Mouse (Mus musculus) cerebellum, adult 2 months (tissue): ENCODE measurements around the gene Krtap1-4. TPM values are rescaled to one million over a fixed set of nuclear protein-coding genes. Genes with fewer than 3 reads are reported as not detected.
"Not testable (repeated sequence)": the region's sequence is repeated elsewhere in the genome, so short reads cannot be mapped to it uniquely, and the experiment has no call there.

ENCODE experiments used
- DNase-seq, 2 experiments: peaks; one replicate each; pipeline ENCODE4 v3.0.0; 2021
- H3K27ac ChIP-seq: fragments of 200-500 bp; 2 replicates; pipeline ENCODE4 v1.5.1; 2012; ENCODE audit warnings: low read length, control low read depth, inconsistent platforms; ENCODE audit not compliant: insufficient read depth
- H3K27me3 ChIP-seq: fragments of 200-500 bp; 2 replicates; pipeline ENCODE4 v1.6.1; 2012; ENCODE audit warnings: inconsistent platforms, mild to moderate bottlenecking, low read length, moderate library complexity; ENCODE audit not compliant: control insufficient read depth, insufficient read depth
- H3K4me1 ChIP-seq: fragments of 200-500 bp; 2 replicates; pipeline ENCODE4 v1.6.1; 2011; ENCODE audit warnings: low read length; ENCODE audit not compliant: control insufficient read depth, insufficient read depth
- H3K4me3 ChIP-seq: fragments of 200-500 bp; replicated peaks from 2 replicates; pipeline ENCODE3; 2011; ENCODE audit warnings: mild to moderate bottlenecking, low read depth, low read length, control low read depth; ENCODE audit not compliant: insufficient read depth
- CTCF ChIP-seq: fragments of 200-500 bp; IDR thresholded peaks from 2 replicates; pipeline ENCODE4 v1.5.1; 2011; ENCODE audit warnings: low read depth, mild to moderate bottlenecking, control low read depth, low read length, moderate library complexity, borderline replicate concordance; ENCODE audit not compliant: insufficient read depth
- POLR2A ChIP-seq: fragments of 200-500 bp; IDR thresholded peaks from 2 replicates; pipeline ENCODE4 v1.6.1; 2011; ENCODE audit warnings: low read length, control low read depth, borderline replicate concordance; ENCODE audit not compliant: insufficient read depth
- WGBS: fragments of 180-500 bp; shearing (Covaris S2); methylation state at CpG from one replicate; pipeline ENCODE4 v1.1.7; 2018; 5-methylcytosine and 5-hydroxymethylcytosine counted together
- polyA plus RNA-seq: library from polyadenylated mRNA; depleted of rRNA; stranded (reverse); fragments of >200 nt; gene quantifications from 2 replicates; pipeline ENCODE4 v1.2.3, GENCODE M21; 2012; rRNA removed

The Krtap1-4 gene
- polyA plus RNA-seq: not detected in 2 replicates

DNA sequence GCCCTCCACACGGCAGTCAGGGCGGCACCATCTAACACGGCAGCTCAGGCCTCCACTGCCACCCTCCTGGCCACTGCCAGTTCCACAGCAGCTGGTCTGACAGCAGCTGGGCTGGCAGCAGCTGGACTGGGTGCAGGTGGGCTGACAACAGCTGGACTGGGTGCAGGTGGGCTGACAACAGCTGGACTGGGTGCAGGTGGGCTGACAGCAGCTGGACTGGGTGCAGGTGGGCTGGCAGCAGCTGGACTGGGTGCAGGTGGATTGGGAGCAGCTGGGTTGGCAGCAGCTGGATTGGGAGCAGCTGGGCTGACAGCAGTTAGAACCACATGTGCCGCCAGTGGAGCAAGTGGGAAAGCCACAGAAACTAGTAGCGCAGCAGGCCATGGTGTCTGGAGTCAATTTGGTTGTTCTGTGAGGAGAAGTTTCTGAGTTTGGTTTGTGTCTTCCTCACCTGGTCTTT is at the start of gene Krtap1-4:
Gene Krtap1-4, minus strand, starts transcription at position 410 of the 460 bp plus-strand sequence.
- DNase-seq: no peak
- no peak within 1 kb of the TSS for H3K27ac ChIP-seq
- H3K4me1 ChIP-seq: no peaks in the 10 kb centered on the region
- 72% methylated on average over 5 of the region's 5 CpGs for WGBS
- H3K4me3 ChIP-seq: no peak within 1 kb of the TSS
- TF ChIP-seq CTCF (no peak), POLR2A (no peak)
- H3K27me3 ChIP-seq: no peaks in the 10 kb centered on the region

DNA sequence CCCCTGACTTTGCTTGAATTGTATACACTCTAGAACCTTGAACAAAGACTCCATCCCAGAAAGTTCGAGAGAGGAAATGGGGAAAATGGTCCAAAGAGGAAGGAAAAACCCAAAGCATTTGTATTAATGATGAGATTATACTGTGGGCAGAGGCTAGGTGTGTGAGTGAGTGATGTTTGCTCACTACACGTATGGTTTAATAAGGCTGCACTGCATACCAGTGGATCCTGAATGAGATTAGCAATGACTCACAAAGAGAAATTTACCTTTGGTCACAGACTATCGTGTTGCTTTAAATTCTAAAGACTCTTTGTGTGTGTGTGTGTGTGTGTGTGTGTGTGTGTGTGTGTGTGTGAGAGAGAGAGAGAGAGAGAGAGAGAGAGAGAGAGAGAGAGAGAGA is 47.4 kb upstream of the Krtap1-4 start:
- TF ChIP-seq POLR2A (no peak), CTCF (no peak)
- Histone ChIP-seq H3K27ac (no peak overlapping the region), H3K4me3 (no peak overlapping the region), H3K4me1 (no peaks in the 10 kb centered on the region), H3K27me3 (no peaks in the 10 kb centered on the region)
- no peak for DNase-seq
- WGBS: 74% methylated on average over 3 of the region's 3 CpGs

DNA sequence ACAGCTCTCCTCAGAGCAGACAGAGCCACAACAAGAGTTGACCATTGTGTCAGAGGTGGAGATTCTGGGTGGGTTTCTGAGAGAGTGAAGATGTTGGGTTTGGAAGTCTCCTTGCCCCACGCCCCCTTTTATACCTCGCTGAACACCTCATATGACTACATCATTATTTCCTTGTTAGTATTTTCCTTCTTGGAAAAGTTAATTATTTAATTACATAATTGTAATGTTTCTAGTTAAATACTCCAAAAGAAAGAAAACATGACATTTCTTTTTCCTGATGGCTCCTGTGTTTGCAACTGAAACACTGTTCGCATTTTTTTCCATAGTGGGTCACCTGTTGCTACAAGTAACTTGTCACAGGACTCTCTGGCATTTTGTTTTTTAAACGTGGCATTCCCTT is 44.7 kb upstream of the Krtap1-4 start, which contains the start of gene Krtap4-1:
Gene Krtap4-1, minus strand, starts transcription at position 101 of the 400 bp plus-strand sequence.
- no peak for DNase-seq
- Histone ChIP-seq H3K27me3 (no peaks in the 10 kb centered on the region), H3K27ac (no peak within 1 kb of the TSS), H3K4me3 (no peak within 1 kb of the TSS), H3K4me1 (no peaks in the 10 kb centered on the region)
- no peak for TF ChIP-seq POLR2A
- no peak for TF ChIP-seq CTCF
- 83% methylated on average over 4 of the region's 4 CpGs for WGBS

DNA sequence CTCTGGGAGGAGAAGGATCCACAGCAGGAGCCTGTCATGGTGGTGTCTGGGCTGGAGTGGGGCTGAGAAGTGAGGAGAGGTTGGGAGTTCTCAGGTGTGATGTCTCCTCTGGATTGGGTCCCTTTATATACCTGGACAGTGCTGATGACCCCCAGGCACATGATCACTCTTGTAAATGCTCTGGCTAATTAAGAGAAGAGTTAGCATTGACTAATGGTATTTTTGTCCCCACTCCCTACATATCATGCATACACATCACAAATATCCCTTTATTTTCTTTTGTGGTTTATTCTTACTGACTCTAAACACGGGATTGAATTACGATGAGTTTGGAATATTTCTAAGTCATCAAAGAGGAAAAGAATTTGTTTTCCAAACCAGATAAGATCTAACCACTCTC is 36.9 kb upstream of the Krtap1-4 start, which contains the start of gene Gm11562:
Gene Gm11562, minus strand, starts transcription at position 101 of the 400 bp plus-strand sequence.
- no peaks in the 10 kb centered on the region for H3K27me3 ChIP-seq
- 96% methylated on average over 2 of the region's 2 CpGs for WGBS
- no peak within 1 kb of the TSS for H3K4me3 ChIP-seq
- H3K4me1 ChIP-seq: no peaks in the 10 kb centered on the region
- TF ChIP-seq CTCF (no peak), POLR2A (no peak)
- H3K27ac ChIP-seq: no peak within 1 kb of the TSS
- DNase-seq: no peak

DNA sequence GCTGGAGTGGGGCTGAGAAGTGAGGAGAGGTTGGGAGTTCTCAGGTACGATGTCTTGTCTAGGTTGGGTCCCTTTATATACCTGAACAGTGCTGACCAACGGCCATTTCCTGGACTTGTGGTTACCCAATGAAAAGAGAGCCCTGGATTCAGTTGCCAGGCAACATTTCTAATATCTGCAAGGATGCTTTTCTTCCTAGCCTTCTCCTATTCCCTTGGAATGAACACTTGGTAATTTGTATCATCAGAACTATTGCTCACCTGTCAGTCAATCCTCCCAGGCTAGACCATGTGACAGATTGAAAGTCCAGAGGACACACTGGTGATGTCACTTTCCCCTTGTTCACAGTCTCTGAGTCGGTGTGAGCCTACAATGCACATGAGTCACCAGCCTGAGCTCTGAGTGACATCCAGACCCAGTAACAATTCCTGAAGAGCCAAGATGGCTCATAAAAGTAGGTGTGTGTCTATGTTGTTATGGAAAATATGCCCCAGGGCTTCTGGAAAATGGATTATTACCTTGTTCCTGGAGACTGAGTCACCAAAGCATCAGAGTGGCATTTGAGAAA is 31.4 kb upstream of the Krtap1-4 start, which contains the start of gene Krtap2-4:
Gene Krtap2-4, minus strand, starts transcription at position 51 of the 568 bp plus-strand sequence.
- WGBS: 60% methylated on average over 3 of the region's 3 CpGs
- Histone ChIP-seq H3K4me1 (no peaks in the 10 kb centered on the region), H3K27me3 (no peaks in the 10 kb centered on the region), H3K4me3 (no peak within 1 kb of the TSS), H3K27ac (no peak within 1 kb of the TSS)
- TF ChIP-seq CTCF (no peak), POLR2A (no peak)
- DNase-seq: no peak

DNA sequence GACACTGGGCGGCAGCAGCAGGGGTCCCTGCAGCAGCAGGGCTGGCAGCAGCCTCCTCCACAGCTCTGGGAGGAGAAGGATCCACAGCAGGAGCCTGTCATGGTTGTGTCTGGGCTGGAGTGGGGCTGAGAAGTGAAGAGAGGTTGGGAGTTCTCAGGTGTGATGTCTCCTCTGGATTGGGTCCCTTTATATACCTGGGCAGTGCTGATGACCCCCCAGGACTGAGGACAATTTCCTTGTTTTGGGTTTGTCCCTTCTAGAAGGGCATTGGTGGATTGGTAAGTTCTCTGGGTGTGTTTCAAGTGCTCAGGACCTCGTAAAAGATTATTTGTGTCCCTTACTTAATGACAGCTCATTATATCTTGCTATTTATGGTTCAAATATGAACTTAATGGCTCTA is 26.6 kb upstream of the Krtap1-4 start, which contains the start of gene Gm11937:
Gene Gm11937, minus strand, starts transcription at position 101 of the 400 bp plus-strand sequence.
- 83% methylated on average over 1 of the region's 2 CpGs for WGBS
- H3K27ac ChIP-seq, DNase-seq: not testable (repeated sequence)

DNA sequence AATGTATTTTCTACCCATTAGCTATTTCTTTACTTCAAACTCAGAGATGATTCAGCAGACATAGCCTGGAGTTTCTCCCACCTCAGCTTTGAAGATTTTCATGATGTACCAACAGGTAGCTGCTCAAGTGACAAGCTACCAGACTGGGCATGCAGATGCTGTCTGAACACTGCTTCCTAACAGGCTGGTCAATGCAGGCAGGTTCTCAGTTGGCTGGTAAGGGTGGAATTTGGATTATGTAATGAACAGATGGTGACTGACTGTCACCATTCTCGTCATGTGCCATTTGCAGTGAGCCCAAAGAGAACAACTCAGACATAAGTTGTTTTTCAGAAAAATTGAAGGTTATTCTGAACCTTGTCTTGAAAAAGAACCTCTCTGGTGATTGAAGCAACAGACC is 25.7 kb upstream of the Krtap1-4 start:
- WGBS: 17% methylated on average over 1 of the region's 1 CpGs
- peak; percentile 11 to 52 for DNase-seq
- H3K4me3 ChIP-seq: no peak overlapping the region
- no peak overlapping the region for H3K27ac ChIP-seq
- H3K27me3 ChIP-seq: no peaks in the 10 kb centered on the region
- no peaks in the 10 kb centered on the region for H3K4me1 ChIP-seq
- no peak for TF ChIP-seq CTCF
- no peak for TF ChIP-seq POLR2A

More for the DNA sequence above, 26.6 kb upstream of the Krtap1-4 start, which contains the start of gene Gm11937:
- not testable (repeated sequence) for H3K4me1 ChIP-seq, H3K27me3 ChIP-seq, H3K4me3 ChIP-seq

DNA sequence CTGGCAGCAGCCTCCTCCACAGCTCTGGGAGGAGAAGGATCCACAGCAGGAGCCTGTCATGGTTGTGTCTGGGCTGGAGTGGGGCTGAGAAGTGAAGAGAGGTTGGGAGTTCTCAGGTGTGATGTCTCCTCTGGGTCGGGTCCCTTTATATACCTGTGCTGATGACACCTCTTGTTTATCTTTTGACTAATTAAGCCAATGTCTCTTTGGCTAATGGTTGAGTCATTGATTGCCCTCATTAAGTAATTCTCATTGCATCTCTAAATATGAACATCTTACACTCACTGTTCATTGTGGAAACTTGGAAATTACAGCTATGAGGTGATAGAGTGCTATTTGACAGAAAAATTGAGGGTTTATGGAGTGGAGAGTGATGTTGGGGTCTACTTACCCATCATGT is 19.8 kb upstream of the Krtap1-4 start, which contains the start of gene Gm11938:
Gene Gm11938, minus strand, starts transcription at position 101 of the 400 bp plus-strand sequence.
- not testable (repeated sequence) for DNase-seq, H3K4me3 ChIP-seq, H3K27ac ChIP-seq, H3K4me1 ChIP-seq, H3K27me3 ChIP-seq
- WGBS: 72% methylated on average over 1 of the region's 1 CpGs

DNA sequence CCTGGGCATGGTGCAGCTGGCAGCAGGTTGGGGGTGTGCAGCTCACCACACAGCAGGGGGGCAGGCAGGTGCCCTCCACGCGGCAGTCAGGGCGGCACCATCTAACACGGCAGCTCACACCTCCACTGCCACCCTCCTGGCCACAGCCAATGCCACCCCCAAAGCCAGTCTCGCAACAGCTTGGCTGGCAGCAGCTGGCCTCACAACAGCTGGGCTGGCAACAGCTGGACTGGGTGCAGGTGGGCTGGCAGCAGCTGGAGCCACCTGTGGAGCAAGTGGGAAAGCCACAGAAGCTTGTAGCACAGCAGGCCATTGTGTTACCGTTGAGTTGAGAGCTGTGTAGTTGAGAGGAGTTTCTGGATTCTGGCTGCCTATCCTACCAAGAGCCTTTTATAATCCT is 14.3 kb upstream of the Krtap1-4 start, which contains the start of gene Krtap9-3:
Gene Krtap9-3, minus strand, starts transcription at position 364 of the 400 bp plus-strand sequence.
- not testable (repeated sequence) for H3K4me3 ChIP-seq, H3K4me1 ChIP-seq, H3K27me3 ChIP-seq, DNase-seq, H3K27ac ChIP-seq
- WGBS: 73% methylated on average over 6 of the region's 6 CpGs
